Mouse (Mus musculus): ENCODE measurements around the gene Asic2.

Asic2 gene

DNA sequence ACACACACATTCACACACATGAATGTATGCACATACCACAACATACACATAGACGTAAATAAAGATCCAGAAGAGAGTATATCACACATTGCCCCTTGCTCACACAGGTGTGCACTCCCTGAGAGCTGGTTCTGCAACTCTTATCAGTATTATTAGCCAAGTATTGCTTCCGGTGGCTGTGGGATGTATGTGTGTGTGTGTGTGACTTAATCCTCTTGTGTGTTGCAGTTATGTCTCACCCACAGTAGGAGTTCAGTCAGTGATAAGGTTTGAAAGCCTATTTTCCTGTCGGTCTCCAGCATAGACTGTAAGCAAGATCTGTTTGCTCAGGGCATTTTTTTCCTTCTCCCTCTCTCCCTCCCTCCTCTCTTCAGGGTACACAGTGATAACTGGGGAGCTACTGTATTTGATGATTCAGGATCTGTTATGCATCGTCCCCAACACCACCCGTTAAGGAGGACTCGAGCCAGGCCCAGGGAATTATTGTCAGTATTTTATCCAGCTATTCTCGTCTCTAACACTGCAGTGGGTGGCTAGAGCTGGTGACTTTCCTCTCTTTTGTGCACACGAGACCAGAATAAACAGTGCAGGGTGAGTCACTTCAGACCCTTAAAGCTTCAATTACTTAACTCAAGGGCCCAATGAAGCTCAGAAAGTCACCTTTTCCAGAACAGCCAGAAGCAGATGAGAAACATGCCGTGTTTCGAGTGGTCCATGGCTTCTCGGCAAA lies 888.0 kb downstream of the Asic2 start:
- no peak for DNase-seq

DNA sequence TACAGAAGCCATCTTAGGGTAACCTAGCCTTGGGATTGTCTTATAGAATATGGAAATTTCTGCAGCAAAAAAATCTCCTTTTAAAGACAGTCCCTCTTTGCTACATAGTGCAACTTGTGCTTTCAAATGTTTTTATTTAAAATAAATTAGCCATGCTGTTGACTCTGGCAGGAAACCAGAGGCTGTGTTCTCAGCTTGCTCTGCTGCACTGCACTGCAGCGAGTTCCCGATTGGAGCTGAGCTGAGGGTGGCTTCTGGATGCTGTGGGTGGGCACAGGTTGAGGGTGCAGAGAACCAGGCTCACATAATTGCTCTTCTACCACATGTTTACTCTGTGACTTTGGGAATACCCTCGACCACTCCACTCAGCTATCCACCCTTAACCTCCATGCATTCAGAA lies 889.0 kb downstream of the Asic2 start:
- no peak for DNase-seq

DNA sequence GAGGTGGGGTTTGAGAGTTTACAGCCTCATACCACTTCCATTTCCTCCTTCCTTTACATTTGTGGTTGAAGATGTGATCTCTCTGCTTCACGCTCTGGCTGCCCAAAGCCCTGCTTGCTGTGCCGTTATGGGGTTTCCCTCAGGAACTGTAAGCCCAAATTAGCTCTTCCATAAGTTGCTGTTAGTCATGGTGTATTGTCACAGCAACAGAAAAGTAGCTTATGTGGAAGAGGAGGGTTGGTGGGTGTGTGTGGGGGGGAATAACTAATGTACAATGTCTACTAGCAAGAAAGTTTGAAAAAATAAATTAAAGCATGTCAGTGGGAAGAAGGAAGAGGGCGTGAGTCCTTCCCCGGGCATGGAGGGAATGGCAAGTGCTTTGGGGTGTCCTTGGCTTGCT lies 896.4 kb downstream of the Asic2 start:
- no peak for DNase-seq

- DNase-seq, result no peak
Observed at GRCm38 (mm10) chr11:81065386-81065785, 902.9 kb downstream of the Asic2 start.

DNA sequence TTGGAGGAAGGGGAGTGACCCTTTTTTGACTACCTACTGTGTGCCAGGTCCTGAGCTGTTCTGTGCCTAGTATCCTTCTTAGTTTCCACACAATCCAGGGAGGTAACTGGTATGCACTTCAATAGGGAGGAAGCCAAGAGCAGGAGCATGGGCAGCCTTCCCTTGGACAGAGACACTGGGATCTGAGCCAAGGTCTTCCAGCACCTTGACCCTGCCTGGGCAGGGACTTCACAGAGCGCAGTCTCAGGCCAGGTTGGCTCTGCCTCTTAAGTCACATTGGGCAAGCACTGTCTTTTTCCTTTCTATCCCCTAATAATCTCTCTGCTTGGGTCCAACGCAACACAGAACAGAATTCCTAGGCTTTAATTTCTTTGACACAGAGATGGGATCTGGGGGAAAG lies 904.3 kb downstream of the Asic2 start:
- no peak for DNase-seq

GRCm38 (mm10) chr11:81060077-81060476 lies 908.2 kb downstream of the Asic2 start:
- DNase-seq, result no peak

GRCm38 (mm10) chr11:81059546-81059945 lies 908.7 kb downstream of the Asic2 start:
- DNase-seq, result no peak

- no peak for DNase-seq
Observed at GRCm38 (mm10) chr11:81057506-81057905, 910.8 kb downstream of the Asic2 start.

- DNase-seq, result no peak
Observed at GRCm38 (mm10) chr11:81056776-81057175, 911.5 kb downstream of the Asic2 start.

- DNase-seq, result no peak
Observed at GRCm38 (mm10) chr11:81055446-81056145, 912.7 kb downstream of the Asic2 start.

DNA sequence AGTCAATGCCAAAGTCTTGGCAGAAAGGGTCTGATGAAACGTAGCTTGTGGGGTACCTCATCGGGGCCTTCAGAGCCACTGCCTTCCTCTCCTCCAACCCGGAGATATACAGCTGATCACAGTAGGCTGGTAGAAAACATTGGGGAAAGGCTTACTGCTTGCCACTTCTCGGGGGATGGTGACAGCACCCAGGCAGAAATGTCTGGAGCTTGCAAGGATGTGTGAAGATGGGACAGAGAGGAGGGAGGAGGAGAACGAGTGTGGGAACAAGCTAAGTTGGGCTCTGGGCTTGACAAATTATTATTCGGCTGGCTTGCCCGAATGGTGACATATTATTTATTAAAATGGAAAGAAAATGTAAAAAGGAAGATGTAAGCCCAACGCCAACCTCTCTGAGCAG lies 914.4 kb downstream of the Asic2 start:
- no peak for DNase-seq

DNA sequence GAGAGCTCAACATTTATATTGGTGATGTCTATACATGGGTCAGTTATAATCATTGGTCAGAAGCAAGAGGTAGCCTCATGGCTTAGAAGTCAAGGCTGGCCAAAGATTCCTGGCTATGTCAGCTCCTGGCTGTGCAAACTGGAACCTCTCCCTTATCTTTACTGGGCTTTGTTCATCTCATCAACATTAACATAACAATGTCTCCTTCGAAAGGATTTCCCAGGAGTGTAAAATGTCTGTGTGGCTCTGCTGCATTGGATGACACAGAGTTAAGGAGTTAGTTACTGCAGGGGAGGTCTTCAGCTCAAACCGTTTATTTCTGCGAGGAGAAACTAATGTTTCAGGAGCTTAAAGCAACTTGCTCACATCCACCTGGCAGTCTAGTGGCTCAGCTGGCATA lies 926.6 kb downstream of the Asic2 start:
- no peak for DNase-seq

GRCm38 (mm10) chr11:81039976-81040375 lies 928.3 kb downstream of the Asic2 start:
- no peak for DNase-seq

DNA sequence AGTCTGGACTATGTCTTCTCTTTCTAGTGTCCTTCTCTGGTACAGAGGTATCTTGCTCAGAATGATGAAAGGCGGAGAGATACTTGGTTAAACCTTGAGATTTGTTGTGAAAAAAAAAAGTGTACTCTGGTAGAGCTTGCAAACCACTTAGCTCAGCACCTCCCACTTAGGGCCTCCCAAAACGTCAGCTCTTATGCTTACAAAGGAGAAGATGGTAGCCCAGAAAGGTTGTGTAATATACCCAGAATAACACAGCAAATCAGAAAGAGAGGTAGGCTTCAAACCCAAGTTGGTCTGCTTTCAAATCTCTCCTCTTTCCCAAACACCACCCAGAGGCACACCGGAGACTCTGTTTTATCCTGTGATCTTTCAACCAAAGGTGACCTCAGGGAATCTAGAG lies 936.1 kb downstream of the Asic2 start:
- no peak for DNase-seq

GRCm38 (mm10) chr11:81014776-81015175 lies 953.5 kb downstream of the Asic2 start:
- no peak for DNase-seq

GRCm38 (mm10) chr11:81013501-81013900 lies 954.8 kb downstream of the Asic2 start:
- no peak for DNase-seq

- no peak for DNase-seq
Observed at GRCm38 (mm10) chr11:81010766-81011165, 957.5 kb downstream of the Asic2 start.

DNA sequence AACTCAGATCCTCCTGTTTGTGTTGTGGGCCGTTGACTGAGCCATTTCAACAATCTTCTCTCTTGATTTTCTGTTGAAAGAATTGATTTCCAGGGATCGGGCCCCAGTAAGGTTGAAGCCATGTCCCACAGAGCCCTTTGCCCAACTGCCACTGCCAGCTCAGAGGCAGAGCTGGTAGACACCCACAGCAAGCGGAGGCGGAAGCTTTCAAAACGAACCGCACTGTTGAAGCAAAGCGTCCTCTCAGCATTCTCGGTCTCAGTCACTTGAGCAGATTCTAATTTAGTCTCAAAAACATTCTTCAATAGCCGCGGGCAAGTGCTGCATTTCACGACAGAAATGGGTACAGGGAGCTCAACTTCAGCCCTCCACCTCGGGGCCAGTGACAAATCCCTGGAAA lies 958.9 kb downstream of the Asic2 start:
- no peak for DNase-seq

GRCm38 (mm10) chr11:81005831-81006230 lies 962.4 kb downstream of the Asic2 start:
- peak; percentile 47 for DNase-seq

DNA sequence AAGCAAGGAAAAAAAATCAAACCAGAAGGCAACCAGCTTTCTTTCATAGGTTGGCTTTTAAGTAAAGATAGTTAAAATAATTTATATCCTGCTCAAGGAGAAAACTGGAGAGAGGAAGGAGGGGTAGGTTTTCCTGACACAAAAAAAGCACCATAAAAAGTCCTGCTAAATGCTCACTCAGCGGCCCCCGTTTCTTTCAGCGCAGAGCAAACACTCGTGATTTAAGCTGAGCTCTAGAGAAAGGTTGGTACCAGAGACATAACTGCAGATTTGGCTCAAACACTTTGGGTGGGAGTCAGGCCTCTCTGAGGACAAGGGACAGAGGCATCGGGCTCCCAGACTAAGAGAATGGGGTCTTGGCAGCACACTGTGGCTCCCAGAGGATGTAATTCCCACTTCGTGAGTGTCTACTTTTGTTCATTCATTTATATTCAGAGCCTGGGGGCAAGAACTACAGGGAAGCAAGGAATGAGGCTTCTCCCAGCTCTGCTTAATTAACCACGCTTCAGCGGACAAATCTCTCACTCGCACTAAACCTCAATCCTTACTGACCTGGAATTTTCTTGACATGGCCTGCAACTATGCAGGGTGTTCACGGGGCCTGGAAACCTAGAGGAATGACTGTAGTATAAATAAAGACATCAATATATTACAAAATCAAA lies 965.4 kb downstream of the Asic2 start:
- no peak for DNase-seq

DNA sequence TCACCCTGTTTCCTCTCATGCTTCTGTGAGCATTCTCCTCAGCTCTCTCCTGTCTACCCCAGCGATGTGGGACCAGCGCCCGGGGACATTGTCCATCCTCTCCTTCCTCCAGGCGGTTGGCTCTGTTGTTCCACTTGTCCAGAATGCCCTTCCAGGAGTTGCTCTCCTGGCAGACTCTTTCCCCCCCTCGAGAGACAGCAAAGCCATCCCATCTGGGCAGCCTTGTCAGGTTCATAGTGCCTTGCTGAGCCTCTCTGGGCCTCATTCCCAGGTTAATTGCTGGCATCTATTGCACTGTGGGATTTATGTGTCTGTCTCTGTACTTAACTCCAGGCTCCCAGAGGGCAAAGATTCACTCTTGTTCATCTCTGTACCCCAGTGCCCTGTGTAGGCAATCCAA lies 972.6 kb downstream of the Asic2 start:
- DNase-seq, result no peak

DNA sequence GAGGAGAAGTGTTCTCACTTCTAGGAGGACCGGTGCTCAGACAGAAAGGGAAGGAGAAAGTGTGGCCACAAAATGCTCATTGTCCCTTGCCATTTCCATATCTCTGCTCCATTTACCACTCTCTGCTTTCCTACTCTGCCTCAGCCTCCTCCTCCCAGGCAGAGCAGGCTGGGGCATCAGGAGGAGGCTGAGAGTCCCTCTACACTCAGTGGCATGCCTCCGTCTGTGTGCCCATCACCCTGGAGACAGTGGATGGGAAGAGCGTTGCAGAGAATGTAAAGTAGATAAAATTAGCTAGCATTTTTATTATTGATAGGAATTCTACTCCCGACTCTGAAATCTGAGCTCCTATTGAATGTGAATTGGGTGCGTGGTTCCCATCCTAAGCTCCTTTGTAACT lies 984.7 kb downstream of the Asic2 start:
- no peak for DNase-seq

DNA sequence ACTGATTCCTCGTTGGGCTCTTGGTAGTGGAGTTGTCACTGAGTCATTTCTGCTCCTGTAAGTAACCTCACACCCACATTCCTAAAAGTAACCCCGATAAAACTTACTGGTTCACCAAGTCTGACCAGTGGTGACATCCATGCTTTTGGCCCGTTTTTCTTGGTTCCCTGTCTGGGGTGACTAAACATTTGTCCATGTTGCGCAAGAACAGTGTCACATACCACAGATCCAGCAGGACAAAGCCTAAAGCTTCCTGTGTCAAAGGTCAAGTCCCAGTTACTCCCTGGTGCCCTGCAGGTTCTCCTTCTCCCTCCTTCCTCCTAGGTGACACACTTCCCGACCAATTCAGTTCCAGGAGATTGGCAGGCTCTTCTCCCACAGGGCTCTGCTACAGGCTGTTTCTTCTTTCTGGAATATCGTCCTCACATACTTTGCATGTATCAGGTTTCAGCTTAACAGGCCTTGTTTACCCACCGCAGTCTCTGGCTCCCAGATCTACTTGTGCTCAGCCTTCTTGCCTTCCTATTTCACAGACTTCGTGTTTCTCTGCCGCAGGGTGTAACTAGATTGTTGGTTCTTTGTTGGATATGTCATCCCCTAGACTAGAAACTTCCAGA lies 991.9 kb downstream of the Asic2 start:
- DNase-seq, result no peak

DNA sequence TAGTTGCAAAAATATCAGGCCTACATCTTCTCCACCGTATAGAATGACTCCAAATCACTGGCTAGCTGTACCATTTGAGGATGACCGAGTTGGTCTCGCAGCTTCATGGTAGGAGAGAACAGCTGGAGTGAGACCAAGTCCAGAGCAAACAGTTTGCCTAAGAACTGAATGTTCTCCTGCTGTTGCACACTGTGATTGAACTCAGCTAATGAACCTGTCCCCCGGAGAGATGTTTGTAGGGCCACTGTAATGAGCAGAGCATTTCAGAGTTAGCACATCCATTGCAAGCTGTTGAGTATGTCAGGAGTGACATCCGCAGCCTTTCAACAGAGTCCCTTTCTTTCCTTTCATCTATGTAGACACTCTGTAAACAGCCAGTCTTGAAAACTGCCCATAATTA lies 993.6 kb downstream of the Asic2 start:
- no peak for DNase-seq
